Mouse (Mus musculus) left cerebral cortex, adult 18-20 months (tissue): ENCODE measurements around the gene Nim1k. TPM values are rescaled to one million over a fixed set of nuclear protein-coding genes. Genes with fewer than 3 reads are reported as not detected.

Source experiments
- DNase-seq, 2 experiments: peaks; one replicate each; pipeline ENCODE4 v3.0.0; 2021 to 2022; ENCODE audit warnings: low spot score in 2 of 2, mixed read lengths in 1 of 2
- total RNA-seq, 2 experiments: library from RNA; stranded (reverse); gene quantifications; 2 replicates each; pipeline ENCODE4 v1.2.3; 2021

Gene Nim1k
- total RNA-seq, 2 experiments from 2014 or later = 13.8 to 14.0 TPM

DNA sequence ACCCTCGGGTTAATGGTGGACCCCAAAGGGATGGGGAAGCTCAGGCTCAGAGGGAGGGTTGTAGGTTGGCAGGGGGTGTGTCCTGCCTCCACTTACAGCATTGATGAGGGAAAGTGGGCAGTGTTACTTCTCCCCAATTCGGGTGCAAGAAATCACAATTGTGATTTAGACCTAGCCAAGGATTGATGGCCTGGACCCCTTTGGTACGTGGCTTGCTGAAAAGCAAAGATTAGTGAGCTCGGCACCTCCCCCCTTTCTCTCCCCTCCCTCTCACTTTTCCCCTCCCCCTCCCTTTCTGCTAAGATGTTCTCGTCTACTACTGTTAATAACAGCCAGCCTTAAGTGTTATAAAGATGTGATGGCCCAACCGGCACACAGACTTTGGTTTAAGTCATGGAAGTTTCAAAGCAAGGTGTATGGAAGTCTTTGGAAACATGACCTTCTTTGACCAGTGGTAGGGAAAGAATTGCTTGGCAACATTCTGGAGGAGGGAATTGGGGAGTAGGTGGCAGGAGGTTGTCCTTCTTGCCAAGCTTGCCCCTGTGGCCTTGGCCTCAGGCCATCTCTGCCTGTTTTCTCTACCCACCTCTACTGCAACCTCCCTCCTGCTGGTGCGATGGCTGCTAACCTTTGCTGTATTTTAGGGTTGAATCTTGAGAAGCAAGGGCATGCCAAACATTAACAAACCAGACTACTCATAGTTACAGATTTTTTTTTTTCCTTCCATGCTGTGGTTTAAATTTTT is 64.6 kb downstream of the Nim1k start:
- DNase-seq = no peak

DNA sequence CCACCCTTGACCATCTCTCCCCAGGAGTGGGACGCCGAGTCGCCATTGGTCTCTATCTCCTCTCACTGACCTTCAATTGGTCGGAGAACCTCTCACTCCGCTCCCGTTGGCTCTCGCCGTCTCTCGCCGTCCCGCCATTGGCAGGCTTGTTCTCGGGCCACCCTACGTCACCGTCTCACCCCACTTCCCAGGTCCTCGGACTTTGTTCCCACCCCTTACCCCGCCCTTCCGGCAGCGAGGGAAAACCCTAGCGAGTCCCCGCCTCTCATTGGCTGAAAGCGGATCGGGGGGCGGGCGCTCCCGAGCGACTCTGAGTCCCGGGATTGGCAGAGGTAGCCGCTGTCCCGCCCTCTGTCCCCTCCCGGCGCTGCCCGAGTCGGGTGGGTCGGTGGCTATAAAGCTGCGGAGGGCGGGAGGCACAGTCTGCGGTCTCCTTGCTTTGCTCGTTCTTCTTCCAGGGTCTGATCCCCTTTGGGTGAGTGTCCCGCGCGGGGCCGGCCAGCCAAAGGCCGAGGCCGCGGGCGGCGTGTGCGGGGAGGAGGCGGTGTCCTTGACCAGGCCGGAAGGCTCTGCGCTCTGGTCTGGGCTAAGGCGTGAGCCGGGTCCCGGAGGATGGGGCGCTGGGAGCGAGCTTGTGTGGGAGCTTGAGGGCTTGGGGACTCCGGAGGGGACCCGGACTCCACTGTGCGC is 65.5 kb downstream of the Nim1k start, which contains the start of gene Hmgcs1:
Gene Hmgcs1, plus strand, starts transcription at position 341 of the 690 bp plus-strand sequence.
- peak; percentile 98 to 99 for DNase-seq

DNA sequence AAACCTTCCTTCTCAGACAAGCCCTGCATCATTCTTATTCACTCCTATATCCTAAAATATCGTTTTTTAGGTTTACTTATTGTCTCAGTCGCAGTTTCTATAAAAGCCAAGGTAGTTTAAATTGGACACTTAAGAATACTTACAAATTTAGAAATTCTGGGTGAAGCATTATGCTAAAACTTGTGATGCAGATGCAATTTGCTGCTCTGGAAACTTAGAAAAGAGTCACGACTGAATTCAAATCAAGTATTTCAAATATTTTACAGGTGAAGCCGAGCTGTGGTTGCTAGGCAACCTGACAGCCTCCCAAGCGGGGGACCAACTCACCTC is 66.0 kb downstream of the Nim1k start:
- DNase-seq = no peak

DNA sequence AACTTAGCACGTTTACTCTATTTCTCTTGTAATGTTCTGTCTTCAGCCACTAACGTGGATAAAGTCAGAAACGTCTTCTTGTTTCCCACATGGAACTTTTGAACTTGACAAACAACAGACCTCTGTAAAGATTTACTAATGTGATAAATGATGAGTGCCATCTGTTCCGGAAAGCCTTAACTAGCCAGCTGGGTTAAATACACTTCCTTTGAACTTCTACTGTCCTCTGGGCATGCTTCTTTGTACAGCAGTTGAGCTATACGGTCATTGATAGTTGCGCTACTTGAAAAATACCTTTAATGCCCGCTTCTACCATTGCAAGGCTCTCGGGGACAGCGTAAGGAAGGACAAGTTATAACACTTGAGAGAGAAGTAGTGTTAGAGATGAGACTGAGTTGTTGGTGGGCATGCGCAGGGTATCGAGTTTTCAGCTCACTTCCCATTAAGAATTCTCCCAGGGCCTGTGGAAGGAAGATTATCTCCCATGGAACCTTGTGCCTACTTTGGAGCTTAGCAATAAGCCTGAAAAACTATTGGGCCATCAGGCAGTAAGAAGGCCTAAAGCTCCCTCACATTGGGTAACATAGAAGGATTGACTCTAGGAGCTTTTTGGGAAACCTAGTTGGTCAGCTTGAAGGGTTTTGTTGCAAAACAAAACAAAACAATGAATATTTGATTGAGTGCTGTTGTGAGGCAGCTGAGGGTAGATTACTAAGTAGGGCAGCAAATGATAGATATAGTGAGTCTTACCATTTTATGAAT is 71.1 kb downstream of the Nim1k start:
- DNase-seq = no peak

DNA sequence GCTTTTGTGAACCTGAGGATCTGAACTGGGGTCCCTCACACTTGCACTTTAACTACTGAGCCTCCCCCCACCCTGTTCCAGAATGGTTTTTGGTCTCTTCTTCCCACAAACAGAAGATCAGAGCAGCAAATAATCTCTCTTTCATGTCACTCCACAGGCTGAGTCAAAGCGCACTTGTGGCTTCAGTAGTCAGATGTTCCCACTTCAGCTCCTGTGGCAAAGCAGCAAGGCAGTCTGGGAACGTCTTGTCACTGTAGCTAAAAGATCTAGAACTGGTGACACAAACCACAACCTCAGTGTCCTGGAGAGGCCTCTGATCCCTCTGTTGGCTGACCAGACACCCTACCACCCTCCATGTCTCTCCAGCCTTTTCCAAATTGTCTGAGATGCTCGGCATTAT is 74.5 kb downstream of the Nim1k start:
- no peak for DNase-seq

DNA sequence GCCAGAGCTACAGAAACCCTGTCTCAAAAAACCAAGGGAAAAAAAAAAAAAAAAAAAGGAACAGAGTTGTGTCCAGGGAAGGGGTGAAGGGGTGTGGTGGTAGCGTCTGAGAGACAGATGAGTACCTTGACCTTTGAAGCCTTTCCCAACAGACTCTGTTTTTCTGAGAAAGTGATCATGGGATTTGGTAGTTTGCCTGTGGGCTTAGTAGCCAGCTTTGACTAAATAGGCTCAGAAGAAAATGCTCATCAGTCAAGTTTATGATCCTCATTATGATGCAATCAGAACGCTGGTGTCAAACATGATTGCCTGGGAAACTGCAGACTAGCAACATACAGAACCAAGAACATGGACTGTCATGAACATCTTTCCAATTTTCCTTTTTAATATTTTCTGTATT is 76.0 kb downstream of the Nim1k start:
- DNase-seq = no peak

DNA sequence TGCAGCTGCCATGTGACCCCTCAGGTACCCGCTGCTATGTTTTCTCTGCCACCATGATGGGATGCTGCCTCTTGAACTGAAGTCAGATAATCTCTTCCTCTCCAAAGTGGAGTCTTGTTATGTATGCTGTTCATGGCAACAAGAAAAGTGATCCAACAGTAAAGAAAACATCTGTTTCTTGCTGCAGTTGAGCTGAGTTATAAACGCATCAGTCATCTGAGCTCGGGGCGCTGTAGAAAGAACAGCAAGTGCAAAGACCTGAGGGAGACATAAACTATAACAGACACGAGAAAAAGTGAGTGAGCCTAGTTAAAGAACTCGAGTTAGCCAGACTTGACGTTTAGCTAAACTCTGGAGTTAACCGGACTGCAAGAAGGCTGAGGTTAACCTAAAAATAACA is 76.9 kb downstream of the Nim1k start:
- no peak for DNase-seq

DNA sequence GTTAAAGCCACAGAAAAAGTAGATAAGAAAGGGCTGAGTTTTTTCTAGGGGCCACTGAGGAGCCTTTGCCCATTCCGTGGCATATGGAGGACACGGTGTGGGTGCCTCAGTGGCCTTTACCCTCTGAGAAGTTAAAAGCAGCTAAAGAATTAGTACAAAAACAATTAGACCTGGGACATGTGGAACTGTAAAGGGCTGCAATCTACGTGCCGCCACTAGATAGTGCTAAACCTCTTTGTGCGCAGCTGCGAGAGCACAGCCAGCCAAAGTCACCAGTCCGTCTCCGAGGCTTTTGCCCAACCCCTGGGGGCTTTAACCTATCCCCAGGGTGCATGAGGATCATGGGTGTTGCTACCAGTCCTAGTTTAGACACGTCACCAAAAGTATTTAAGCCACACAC is 94.3 kb downstream of the Nim1k start:
- peak in 1 of 2 experiments; percentile 30 for DNase-seq

Other genes with a start within 250 kb of the Nim1k start
- 1 to 10 TPM; 1.0 to 1.2 TPM for gene Ccl28, start 132.1 kb downstream of the Nim1k start, total RNA-seq
- 100 to 1,000 TPM; 271 to 300 TPM for gene Hmgcs1, start 65.5 kb downstream of the Nim1k start, total RNA-seq
- gene Zfp131, start 35.0 kb upstream of the Nim1k start, total RNA-seq = 10 to 100 TPM; 45.5 to 45.6 TPM
- not detected for gene AF067063, start 74.3 kb upstream of the Nim1k start, total RNA-seq
- gene D13Ertd608e, start 80.1 kb upstream of the Nim1k start, total RNA-seq = not detected
- gene Tcstv1, start 138.9 kb upstream of the Nim1k start, total RNA-seq = not detected
- gene Gm21761, start 173.4 kb upstream of the Nim1k start, total RNA-seq = not detected
- gene B020031M17Rik, start 194.9 kb upstream of the Nim1k start, total RNA-seq = not detected